Mouse (Mus musculus): Measurements from ENCODE around the gene Zc3h4.

Zc3h4 gene

GRCm38 (mm10) chr7:16477628-16478027, 76.9 kb downstream of the Zc3h4 start, which contains the start of gene Npas1:
Gene Npas1, minus strand, starts transcription at chr7:16477728.
- DNase-seq (ENCODE audit: low read depth, low spot score): no peak

All from embryo, embryonic 11.5 days (tissue).